Mouse (Mus musculus): ENCODE measurements around the gene Paxx.

DNA sequence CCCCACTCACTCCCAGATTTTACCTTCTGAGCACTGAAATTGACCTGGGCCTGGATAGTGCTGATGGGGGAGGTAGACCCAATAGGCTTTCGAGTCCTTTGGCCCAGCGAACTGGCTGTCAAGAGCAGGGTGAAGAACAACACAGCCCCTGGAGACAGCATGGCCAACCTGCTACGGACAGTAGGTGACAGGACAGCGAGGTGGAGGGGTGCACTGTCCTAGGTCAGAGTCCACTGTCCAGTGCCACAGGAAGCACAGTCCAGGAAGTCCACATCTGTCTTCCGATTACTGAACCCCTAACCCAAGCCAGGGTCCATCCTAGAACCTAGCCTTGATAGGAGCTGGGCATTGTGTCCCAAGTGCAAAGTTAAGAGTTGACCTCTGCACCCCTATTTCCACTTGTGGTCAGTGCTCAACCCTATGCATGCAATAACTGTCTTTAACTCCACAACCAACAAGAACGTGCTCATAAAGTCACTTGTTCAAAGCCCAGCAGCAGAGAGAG is 39.2 kb upstream of the Paxx start:
- TF ChIP-seq POLR2A (IDR thresholded peaks at IDR 0.05; ENCODE audit: borderline replicate concordance, insufficient read depth, low read length): no peak
- no peak for TF ChIP-seq CTCF (IDR thresholded peaks at IDR 0.05; ENCODE audit: borderline replicate concordance, insufficient read depth, low read depth, low read length)

Measured in cerebellum, adult 2 months (tissue).